In the genomic region with DNA sequence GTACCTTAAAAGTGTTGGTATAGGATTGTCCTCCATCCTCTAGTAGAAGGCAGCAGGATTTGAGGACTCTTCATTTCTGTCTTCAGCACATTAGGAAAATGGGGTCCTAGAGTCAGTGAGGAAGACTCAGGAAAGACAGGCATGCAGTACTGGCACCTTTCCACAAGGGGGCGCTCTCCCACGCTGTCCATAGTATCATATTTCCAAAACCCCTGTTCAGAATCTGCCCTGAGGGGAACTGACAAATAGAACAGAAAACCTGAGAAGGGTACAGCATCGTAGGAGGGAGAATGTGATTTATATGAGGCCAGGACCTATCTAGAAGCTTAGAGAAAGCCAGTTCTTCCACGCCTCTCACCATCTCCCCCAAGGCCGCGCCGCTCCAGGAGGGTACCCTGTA, we compare ENCODE assay signal across 10 mouse cellular contexts. TPM values are rescaled to one million over a fixed set of nuclear protein-coding genes. Genes with fewer than 3 reads are reported as not detected.
DNase-seq lines count a peak whose midpoint lies in the region; ATAC-seq and TF ChIP-seq lines count a peak whose summit lies in the region.
"Had no signal": no experiment of that assay in that cellular context is flagged by ENCODE, and none has a peak within 500 bp of the region (broad histone marks: within the 10 kb centered on the region; RNA-seq: fewer than 3 reads in every experiment).

No protein-coding gene starts in this region.

- peak; percentile 79 for TF ChIP-seq CTCF in kidney, adult 2 months (conservative IDR thresholded peaks at IDR 0.05; ENCODE audit: insufficient read depth, insufficient read length, low read depth, low read length)
- peak; percentile 90 for TF ChIP-seq CTCF in bone marrow, adult 2 months (IDR thresholded peaks at IDR 0.05; ENCODE audit: control insufficient read depth, insufficient read depth, low read length)

- H3K4me3 ChIP-seq in kidney, adult 2 months (ENCODE audit: insufficient read depth, low read depth, low read length) = no peak overlapping the region
- no peak overlapping the region for H3K4me3 ChIP-seq in kidney, embryonic 14.5 days (ENCODE audit: low read length)
- H3K4me3 ChIP-seq in bone marrow, adult 2 months (replicated peaks; ENCODE audit: control insufficient read depth, low read depth, low read length) = no peak overlapping the region
- H3K4me3 ChIP-seq: neural tube, embryonic 12.5 days had no signal

- no peaks in the 10 kb centered on the region for H3K36me3 ChIP-seq in kidney, adult 2 months (ENCODE audit: control insufficient read depth, insufficient read depth, low read length)
- no peaks in the 10 kb centered on the region for H3K36me3 ChIP-seq in kidney, embryonic 14.5 days (ENCODE audit: control insufficient read depth, insufficient read depth, low read length)
- H3K36me3 ChIP-seq: neural tube, embryonic 12.5 days had no signal

- no peak for TF ChIP-seq POLR2A in kidney, adult 2 months (IDR thresholded peaks at IDR 0.05; ENCODE audit: low read depth, low read length)
- TF ChIP-seq POLR2A in bone marrow, adult 2 months (IDR thresholded peaks at IDR 0.05; ENCODE audit: borderline replicate concordance, control insufficient read depth, low read depth, low read length) = no peak

- no peak overlapping the region for H3K9ac ChIP-seq in kidney, embryonic 14.5 days (ENCODE audit: low read depth, low read length)
- H3K9ac ChIP-seq: neural tube, embryonic 12.5 days had no signal

- H3K4me1 ChIP-seq in kidney, adult 2 months (ENCODE audit: control insufficient read depth, insufficient read depth, low read length) = no peaks in the 10 kb centered on the region
- H3K4me1 ChIP-seq in kidney, embryonic 14.5 days (ENCODE audit: control insufficient read depth, insufficient read depth, low read length) = no peaks in the 10 kb centered on the region; the same call in 1 of the 2 replicates
- H3K4me1 ChIP-seq in bone marrow, adult 2 months (ENCODE audit: control insufficient read depth, insufficient read depth, low read length) = peaks cover 2% of the 10 kb centered on the region; the same call in 1 of the 2 replicates

- H3K27ac ChIP-seq in kidney, adult 2 months (ENCODE audit: insufficient read depth, low read depth, low read length) = no peak overlapping the region
- no peak overlapping the region for H3K27ac ChIP-seq in kidney, embryonic 14.5 days (ENCODE audit: low read depth, low read length)
- no peak overlapping the region for H3K27ac ChIP-seq in bone marrow, adult 2 months (ENCODE audit: control insufficient read depth, insufficient read depth, low read depth, low read length, poor library complexity)
- H3K27ac ChIP-seq: neural tube, embryonic 12.5 days had no signal

- H3K4me2 ChIP-seq in kidney, embryonic 14.5 days (replicated peaks; ENCODE audit: low read depth, low read length) = no peak overlapping the region
- H3K4me2 ChIP-seq: neural tube, embryonic 12.5 days had no signal

- H3K9me3 ChIP-seq in kidney, embryonic 14.5 days (ENCODE audit: control insufficient read depth, low read length) = no peaks in the 10 kb centered on the region
- H3K9me3 ChIP-seq: neural tube, embryonic 12.5 days had no signal

- no peak for ATAC-seq in kidney, embryonic 14.5 days (ENCODE audit: low FRiP score, low TSS enrichment)
- no peak for ATAC-seq in erythroblast, adult 5-6 weeks (replicated peaks; ENCODE audit: low FRiP score, poor library complexity, severe bottlenecking)

- 30% methylated on average over 7 of the region's 7 CpGs for WGBS in kidney, adult 2 months
- 32% methylated on average over 7 of the region's 7 CpGs for WGBS in kidney, embryonic 14.5 days
- 61% methylated on average over 7 of the region's 7 CpGs for WGBS in bone marrow, adult 2 months

- DNase-seq in kidney, adult 2 months = peak; percentile 22
- DNase-seq in CD8-positive naive resting alpha-beta T cell, adult 2 months (ENCODE audit: low read depth in 2 of 2, low spot score in 2 of 2) = peak; percentile 30 to 39
- peak; percentile 17 to 31 for DNase-seq in natural killer cell, adult 2 months (ENCODE audit: low spot score in 2 of 2)
- no peak for DNase-seq in urinary bladder, postnatal 14 days (ENCODE audit: low spot score)
- no peak for DNase-seq in ovary, adult 18-20 months (ENCODE audit: low spot score)

- no peaks in the 10 kb centered on the region for H3K27me3 ChIP-seq in kidney, adult 2 months (replicated peaks; ENCODE audit: control insufficient read depth, insufficient read depth, low read length)
- peaks cover 19% of the 10 kb centered on the region for H3K27me3 ChIP-seq in kidney, embryonic 14.5 days (ENCODE audit: control insufficient read depth, insufficient read depth, low read length)

RNA-seq across cellular contexts. Expression of gene Tlx1, which starts 24.3 kb away (rescaled TPM):
- polyA plus RNA-seq in kidney, adult 2 months (2012; rRNA removed) = not detected in 2 replicates
- polyA plus RNA-seq in kidney, embryonic 14.5 days (2014; fragmentation: Nextera tagmentation; extraction: Ambion mirVana) = 0.26 TPM in 1 of 2 replicates, not detected in the other
- polyA plus RNA-seq in bone marrow, adult 2 months (2011; ENCODE audit: insufficient read depth, insufficient read length, low replicate concordance, missing spikeins) = not detected in 2 replicates
- not detected in 2 replicates for total RNA-seq in erythroblast, adult 5-6 weeks (2015; ENCODE audit: low replicate concordance)
- total RNA-seq in erythroblast, adult 5-6 weeks (2017; ENCODE audit: low replicate concordance) = not detected in 2 replicates
- total RNA-seq: left cerebral cortex, postnatal 14 days had no signal

Comparison
In these comparisons a context has a peak if more than half of its experiments do, and no peak if none do; other contexts are left out.
1. DNase-seq: peak in kidney, adult 2 months (single experiment), CD8-positive naive resting alpha-beta T cell, adult 2 months (2 of 2) and natural killer cell, adult 2 months (2 of 2); none in urinary bladder, postnatal 14 days (single experiment) and ovary, adult 18-20 months (single experiment).